Mouse (Mus musculus) lung, postnatal 0 days (tissue): ENCODE data around the gene Scn2b.

Source experiments
- CTCF ChIP-seq: IDR thresholded peaks from 2 replicates; pipeline ENCODE4 v1.5.1; 2016; ENCODE audit warnings: antibody characterized with exemption, mild to moderate bottlenecking
- EP300 ChIP-seq: IDR thresholded peaks from 2 replicates; pipeline ENCODE4 v1.6.1; 2016; ENCODE audit warnings: antibody characterized with exemption, mild to moderate bottlenecking, control low read depth

- TF ChIP-seq CTCF (no peak), EP300 (no peak)
Observed at GRCm38 (mm10) chr9:45150933-45151332, 33.4 kb downstream of the Scn2b start.
